In the genomic region with DNA sequence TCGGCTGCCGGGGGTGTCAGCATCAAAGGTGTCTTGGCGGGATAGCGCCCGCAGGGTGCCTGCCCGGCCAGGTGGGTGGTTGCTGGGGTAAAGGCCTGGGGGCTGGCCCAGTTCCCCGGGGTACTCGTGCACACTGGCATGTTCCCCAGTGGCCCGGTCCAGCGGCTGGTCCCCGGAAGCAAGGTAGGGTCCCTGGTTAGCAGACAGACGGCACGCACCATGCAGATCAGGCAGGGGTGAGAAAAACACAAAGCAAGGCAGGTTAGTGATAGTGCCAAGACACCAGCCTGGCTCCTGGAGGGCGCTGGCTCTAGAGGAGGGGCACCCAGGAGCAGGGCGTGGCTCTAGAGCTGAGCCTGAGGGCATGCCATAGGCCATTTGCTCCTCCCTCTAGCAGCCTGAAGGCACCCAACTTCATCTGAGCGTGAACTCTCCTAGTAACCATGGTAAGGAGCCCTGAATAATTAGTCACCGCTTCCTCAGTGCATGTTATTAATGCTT, we compare ENCODE assay signal across 7 mouse cellular contexts. TPM values are rescaled to one million over a fixed set of nuclear protein-coding genes. Genes with fewer than 3 reads are reported as not detected.
DNase-seq lines count a peak whose midpoint lies in the region; ATAC-seq and TF ChIP-seq lines count a peak whose summit lies in the region.

No protein-coding gene starts in this region.

- peak overlapping the region; percentile 17; the same call in 1 of the 2 replicates for H3K4me3 ChIP-seq in lung, embryonic 16.5 days (ENCODE audit: low read length)
- no peak overlapping the region for H3K4me3 ChIP-seq in hindbrain, postnatal 0 days (ENCODE audit: low read length)
- no peak overlapping the region for H3K4me3 ChIP-seq in neural tube, embryonic 15.5 days (replicated peaks)

- ATAC-seq in lung, embryonic 16.5 days (ENCODE audit: low read depth), result peak; percentile 50; the same call in 1 of the 2 replicates
- ATAC-seq in hindbrain, postnatal 0 days, result peak; percentile 28
- ATAC-seq in neural tube, embryonic 15.5 days (ENCODE audit: low FRiP score), result no peak
- no peak for ATAC-seq in inflammation-experienced regulatory T-cells, adult 6 months

- H3K27ac ChIP-seq in lung, embryonic 16.5 days (ENCODE audit: low read length), result no peak overlapping the region
- H3K27ac ChIP-seq in hindbrain, postnatal 0 days, result no peak overlapping the region
- H3K27ac ChIP-seq in neural tube, embryonic 15.5 days (replicated peaks), result no peak overlapping the region

- no peak for TF ChIP-seq CTCF in brain, embryonic 14.5 days (IDR thresholded peaks at IDR 0.05; ENCODE audit: borderline replicate concordance, extremely low read depth, insufficient read depth, insufficient read length)
- TF ChIP-seq CTCF in hindbrain, postnatal 0 days (IDR thresholded peaks at IDR 0.05; ENCODE audit: low read depth), result no peak

- H3K4me1 ChIP-seq in lung, embryonic 16.5 days (replicated peaks; ENCODE audit: control insufficient read depth, insufficient read depth, low read length), result peaks cover 16% of the 10 kb centered on the region
- no peaks in the 10 kb centered on the region for H3K4me1 ChIP-seq in hindbrain, postnatal 0 days (ENCODE audit: insufficient read depth, low read length)
- H3K4me1 ChIP-seq in neural tube, embryonic 15.5 days, result peaks cover 29% of the 10 kb centered on the region

- no peak for DNase-seq in lung, postnatal 14 days
- DNase-seq in brain, embryonic 14.5 days (ENCODE audit: low read depth), result peak; percentile 69
- DNase-seq in hindbrain, postnatal 0 days (ENCODE audit: low spot score), result no peak
- no peak for DNase-seq in embryo, embryonic 11 days

- peak overlapping the region; percentile 38 for H3K4me2 ChIP-seq in lung, embryonic 16.5 days (ENCODE audit: low read depth, low read length)
- H3K4me2 ChIP-seq in hindbrain, postnatal 0 days (ENCODE audit: low read depth, low read length), result no peak overlapping the region
- peak overlapping the region; percentile 7; the same call in 1 of the 2 replicates for H3K4me2 ChIP-seq in neural tube, embryonic 15.5 days

- no peak for TF ChIP-seq POLR2A in brain, embryonic 14.5 days (IDR thresholded peaks at IDR 0.05; ENCODE audit: borderline replicate concordance, extremely low read depth, insufficient read depth, insufficient read length, poor library complexity, severe bottlenecking)

- H3K9ac ChIP-seq in lung, embryonic 16.5 days (ENCODE audit: low read length), result peak overlapping the region; percentile 55
- no peak overlapping the region for H3K9ac ChIP-seq in hindbrain, postnatal 0 days (replicated peaks; ENCODE audit: low read length)
- no peak overlapping the region for H3K9ac ChIP-seq in neural tube, embryonic 15.5 days (replicated peaks)

- peaks cover 6% of the 10 kb centered on the region for H3K27me3 ChIP-seq in lung, embryonic 16.5 days (ENCODE audit: control insufficient read depth, insufficient read depth, low read depth, low read length)
- H3K27me3 ChIP-seq in hindbrain, postnatal 0 days (ENCODE audit: insufficient read depth, low read length), result no peaks in the 10 kb centered on the region
- H3K27me3 ChIP-seq in neural tube, embryonic 15.5 days (replicated peaks), result no peaks in the 10 kb centered on the region

- WGBS in lung, embryonic 16.5 days, result 47% methylated on average over 17 of the region's 17 CpGs
- WGBS in hindbrain, postnatal 0 days, result 48% methylated on average over 17 of the region's 17 CpGs
- 35% methylated on average over 17 of the region's 17 CpGs for WGBS in neural tube, embryonic 15.5 days

- no peaks in the 10 kb centered on the region for H3K9me3 ChIP-seq in lung, embryonic 16.5 days (ENCODE audit: control insufficient read depth, low read length)
- H3K9me3 ChIP-seq in hindbrain, postnatal 0 days (ENCODE audit: low read length), result no peaks in the 10 kb centered on the region
- no peaks in the 10 kb centered on the region for H3K9me3 ChIP-seq in neural tube, embryonic 15.5 days (replicated peaks)

- peaks cover 2% of the 10 kb centered on the region; the same call in 1 of the 2 replicates for H3K36me3 ChIP-seq in lung, embryonic 16.5 days (ENCODE audit: control insufficient read depth, insufficient read depth, low read length)
- peaks cover 13% of the 10 kb centered on the region; the same call in 1 of the 2 replicates for H3K36me3 ChIP-seq in hindbrain, postnatal 0 days (ENCODE audit: insufficient read depth, low read length)
- H3K36me3 ChIP-seq in neural tube, embryonic 15.5 days, result peaks cover 45% of the 10 kb centered on the region

RNA-seq across cellular contexts. Expression of gene Arl5c, which starts 7.2 kb away (rescaled TPM):
- 6.2 and 8.0 TPM in 2 replicates for polyA plus RNA-seq in lung, embryonic 16.5 days (2015; fragmentation: Nextera tagmentation; extraction: Ambion mirVana)
- 0.89 and 1.1 TPM in 2 replicates for polyA plus RNA-seq in brain, embryonic 14.5 days (2012; rRNA removed)
- 2.0 and 2.6 TPM in 2 replicates for total RNA-seq in hindbrain, postnatal 0 days (2014; rRNA removed)
- 3.6 and 4.8 TPM in 2 replicates for polyA plus RNA-seq in hindbrain, postnatal 0 days (2015; fragmentation: Nextera tagmentation; extraction: Ambion mirVana)
- 11.8 and 14.0 TPM in 2 replicates for polyA plus RNA-seq in neural tube, embryonic 15.5 days (2015; fragmentation: Nextera tagmentation; extraction: Ambion mirVana)
- polyA plus RNA-seq in inflammation-experienced regulatory T-cells, adult 6 months (2017; shearing (Covaris generic)), result 10 to 100 TPM; 43.8 to 60.5 (median 53.2) TPM

RNA-seq across cellular contexts. Expression of gene Plxdc1, which starts 17.0 kb away (rescaled TPM):
- polyA plus RNA-seq in lung, embryonic 16.5 days (2015; fragmentation: Nextera tagmentation; extraction: Ambion mirVana), result 1.4 and 1.6 TPM in 2 replicates
- polyA plus RNA-seq in brain, embryonic 14.5 days (2012; rRNA removed), result 0.67 and 0.90 TPM in 2 replicates
- total RNA-seq in hindbrain, postnatal 0 days (2014; rRNA removed), result 1.5 and 3.8 TPM in 2 replicates
- 4.2 and 4.6 TPM in 2 replicates for polyA plus RNA-seq in hindbrain, postnatal 0 days (2015; fragmentation: Nextera tagmentation; extraction: Ambion mirVana)
- 1.1 and 1.8 TPM in 2 replicates for polyA plus RNA-seq in neural tube, embryonic 15.5 days (2015; fragmentation: Nextera tagmentation; extraction: Ambion mirVana)
- polyA plus RNA-seq in inflammation-experienced regulatory T-cells, adult 6 months (2017; shearing (Covaris generic)), result 1 to 10 TPM; 1.1 to 8.5 (median 2.2) TPM

RNA-seq across cellular contexts. Expression of gene Cacnb1, which starts 19.6 kb away (rescaled TPM):
- polyA plus RNA-seq in lung, embryonic 16.5 days (2015; fragmentation: Nextera tagmentation; extraction: Ambion mirVana), result 6.4 and 6.7 TPM in 2 replicates
- polyA plus RNA-seq in brain, embryonic 14.5 days (2012; rRNA removed), result 60.8 and 90.1 TPM in 2 replicates
- 83.4 and 84.4 TPM in 2 replicates for total RNA-seq in hindbrain, postnatal 0 days (2014; rRNA removed)
- 43.1 and 51.0 TPM in 2 replicates for polyA plus RNA-seq in hindbrain, postnatal 0 days (2015; fragmentation: Nextera tagmentation; extraction: Ambion mirVana)
- 50.9 and 63.0 TPM in 2 replicates for polyA plus RNA-seq in neural tube, embryonic 15.5 days (2015; fragmentation: Nextera tagmentation; extraction: Ambion mirVana)
- 1 to 10 TPM; 1.5 to 2.7 (median 2.4) TPM for polyA plus RNA-seq in inflammation-experienced regulatory T-cells, adult 6 months (2017; shearing (Covaris generic))

RNA-seq across cellular contexts. Expression of gene Rpl19, which starts 23.3 kb away (rescaled TPM):
- 999 and 1,043 TPM in 2 replicates for polyA plus RNA-seq in lung, embryonic 16.5 days (2015; fragmentation: Nextera tagmentation; extraction: Ambion mirVana)
- polyA plus RNA-seq in brain, embryonic 14.5 days (2012; rRNA removed), result 1,103 and 1,209 TPM in 2 replicates
- total RNA-seq in hindbrain, postnatal 0 days (2014; rRNA removed), result 462 and 515 TPM in 2 replicates
- 650 and 673 TPM in 2 replicates for polyA plus RNA-seq in hindbrain, postnatal 0 days (2015; fragmentation: Nextera tagmentation; extraction: Ambion mirVana)
- polyA plus RNA-seq in neural tube, embryonic 15.5 days (2015; fragmentation: Nextera tagmentation; extraction: Ambion mirVana), result 655 and 750 TPM in 2 replicates
- polyA plus RNA-seq in inflammation-experienced regulatory T-cells, adult 6 months (2017; shearing (Covaris generic)), result 1,000 to 10,000 TPM; 2,465 to 4,071 (median 3,234) TPM

RNA-seq across cellular contexts. Expression of gene Stac2, which starts 50.0 kb away (rescaled TPM):
- polyA plus RNA-seq in lung, embryonic 16.5 days (2015; fragmentation: Nextera tagmentation; extraction: Ambion mirVana), result 0.11 and 0.29 TPM in 2 replicates
- polyA plus RNA-seq in brain, embryonic 14.5 days (2012; rRNA removed), result 1.8 and 5.5 TPM in 2 replicates
- 4.4 and 6.9 TPM in 2 replicates for total RNA-seq in hindbrain, postnatal 0 days (2014; rRNA removed)
- polyA plus RNA-seq in hindbrain, postnatal 0 days (2015; fragmentation: Nextera tagmentation; extraction: Ambion mirVana), result 5.8 and 6.1 TPM in 2 replicates
- 15.8 and 18.2 TPM in 2 replicates for polyA plus RNA-seq in neural tube, embryonic 15.5 days (2015; fragmentation: Nextera tagmentation; extraction: Ambion mirVana)
- under 1 TPM in 1 of 3 experiments, not detected in 2; 0.23 TPM for polyA plus RNA-seq in inflammation-experienced regulatory T-cells, adult 6 months (2017; shearing (Covaris generic))

Comparison
In these comparisons a context has a peak if more than half of its experiments do, and no peak if none do; other contexts are left out.
1. ATAC-seq: peak in lung, embryonic 16.5 days (single experiment) and hindbrain, postnatal 0 days (single experiment); none in neural tube, embryonic 15.5 days (single experiment) and inflammation-experienced regulatory T-cells, adult 6 months (single experiment).